Mouse (Mus musculus): ENCODE results near the gene Cdk2.
"Not testable (repeated sequence)": the region's sequence is repeated elsewhere in the genome, so short reads cannot be mapped to it uniquely, and the experiment has no call there.

The Cdk2 gene

GRCm38 (mm10) chr10:128704491-128705316, at the start of gene Cdk2:
Gene Cdk2 (minus strand): TSS chr10:128705031.
- DNase-seq: peak; percentile 96

GRCm38 (mm10) chr10:128748252-128748864, 43.5 kb upstream of the Cdk2 start:
- DNase-seq: peak; percentile 88

- peak; percentile 87 for DNase-seq
Measured at GRCm38 (mm10) chr10:128747646-128748251, 42.9 kb upstream of the Cdk2 start, which contains the start of gene Pym1. Gene Pym1 (plus strand): TSS chr10:128747889.

GRCm38 (mm10) chr10:128746972-128747645, 42.3 kb upstream of the Cdk2 start:
- no peak for DNase-seq

- DNase-seq: peak; percentile 10
Measured at GRCm38 (mm10) chr10:128745946-128746613, 41.2 kb upstream of the Cdk2 start.

- DNase-seq: peak; percentile 34
Measured at GRCm38 (mm10) chr10:128744680-128745601, 40.1 kb upstream of the Cdk2 start, which contains the start of gene Dgka. Gene Dgka (minus strand): TSS chr10:128744855.

GRCm38 (mm10) chr10:128744211-128744610, 39.4 kb upstream of the Cdk2 start:
- DNase-seq: no peak

GRCm38 (mm10) chr10:128743791-128744191, 39.0 kb upstream of the Cdk2 start:
- peak; percentile 75 for DNase-seq

GRCm38 (mm10) chr10:128743235-128743634, 38.4 kb upstream of the Cdk2 start:
- peak; percentile 4 for DNase-seq

GRCm38 (mm10) chr10:128742616-128743015, 37.8 kb upstream of the Cdk2 start:
- no peak for DNase-seq

- no peak for DNase-seq
Measured at GRCm38 (mm10) chr10:128740296-128740695, 35.5 kb upstream of the Cdk2 start.

GRCm38 (mm10) chr10:128737435-128737834, 32.6 kb upstream of the Cdk2 start:
- peak; percentile 17 for DNase-seq

- DNase-seq: no peak
Measured at GRCm38 (mm10) chr10:128731992-128732391, 27.2 kb upstream of the Cdk2 start.

GRCm38 (mm10) chr10:128731002-128731433, 26.2 kb upstream of the Cdk2 start:
- DNase-seq: peak; percentile 81

- DNase-seq: no peak
Measured at GRCm38 (mm10) chr10:128728059-128728458, 23.2 kb upstream of the Cdk2 start.

GRCm38 (mm10) chr10:128725466-128725865, 20.6 kb upstream of the Cdk2 start:
- DNase-seq: not testable (repeated sequence)

GRCm38 (mm10) chr10:128715559-128716537, 11.0 kb upstream of the Cdk2 start:
- DNase-seq: no peak

- DNase-seq: not testable (repeated sequence)
Measured at GRCm38 (mm10) chr10:128711318-128711717, 6.5 kb upstream of the Cdk2 start.

- no peak for DNase-seq
Measured at GRCm38 (mm10) chr10:128705317-128705693, 474 bp upstream of the Cdk2 start.

- DNase-seq: no peak
Measured at GRCm38 (mm10) chr10:128703895-128704294, 936 bp downstream of the Cdk2 start, which contains the start of gene Pmel. Gene Pmel (plus strand): TSS chr10:128704195.
